Mouse (Mus musculus) left cerebral cortex, adult 18-20 months (tissue): ENCODE data around the gene Sestd1. TPM values are rescaled to one million over a fixed set of nuclear protein-coding genes. Genes with fewer than 3 reads are reported as not detected.

Source experiments
- DNase-seq, 2 experiments: peaks; one replicate each; pipeline ENCODE4 v3.0.0; 2021 to 2022; ENCODE audit warnings: low spot score in 2 of 2, mixed read lengths in 1 of 2
- total RNA-seq, 2 experiments: library from RNA; stranded (reverse); gene quantifications; 2 replicates each; pipeline ENCODE4 v1.2.3; 2021

Sestd1 gene
- total RNA-seq, 2 experiments from 2014 or later: 48.2 to 54.6 TPM

GRCm38 (mm10) chr2:77232604-77233003 lies 47.8 kb downstream of the Sestd1 start:
- no peak for DNase-seq

- DNase-seq: peak in 1 of 2 experiments; percentile 26
Observed at GRCm38 (mm10) chr2:77220960-77221359, 59.4 kb downstream of the Sestd1 start.

- no peak for DNase-seq
Observed at GRCm38 (mm10) chr2:77212885-77213284, 67.5 kb downstream of the Sestd1 start.

GRCm38 (mm10) chr2:77206951-77207350 lies 73.4 kb downstream of the Sestd1 start:
- no peak for DNase-seq

GRCm38 (mm10) chr2:77203916-77204315 lies 76.5 kb downstream of the Sestd1 start:
- DNase-seq: no peak

GRCm38 (mm10) chr2:77201900-77202299 lies 78.5 kb downstream of the Sestd1 start:
- no peak for DNase-seq

GRCm38 (mm10) chr2:77200958-77201614 lies 79.3 kb downstream of the Sestd1 start:
- DNase-seq: no peak

- DNase-seq: no peak
Observed at GRCm38 (mm10) chr2:77200379-77200778, 80.0 kb downstream of the Sestd1 start.

GRCm38 (mm10) chr2:77198246-77198645 lies 82.1 kb downstream of the Sestd1 start:
- DNase-seq: no peak

GRCm38 (mm10) chr2:77196819-77197218 lies 83.6 kb downstream of the Sestd1 start:
- DNase-seq: no peak

GRCm38 (mm10) chr2:77195056-77195455 lies 85.3 kb downstream of the Sestd1 start:
- no peak for DNase-seq

GRCm38 (mm10) chr2:77191811-77192210 lies 88.6 kb downstream of the Sestd1 start:
- DNase-seq: no peak

- DNase-seq: no peak
Observed at GRCm38 (mm10) chr2:77190891-77191290, 89.5 kb downstream of the Sestd1 start.

- DNase-seq: no peak
Observed at GRCm38 (mm10) chr2:77190301-77190700, 90.1 kb downstream of the Sestd1 start.

GRCm38 (mm10) chr2:77189671-77190070 lies 90.7 kb downstream of the Sestd1 start:
- no peak for DNase-seq

- DNase-seq: no peak
Observed at GRCm38 (mm10) chr2:77187501-77187900, 92.9 kb downstream of the Sestd1 start.

- no peak for DNase-seq
Observed at GRCm38 (mm10) chr2:77186912-77187311, 93.5 kb downstream of the Sestd1 start.

- no peak for DNase-seq
Observed at GRCm38 (mm10) chr2:77184049-77184571, 96.3 kb downstream of the Sestd1 start.

- no peak for DNase-seq
Observed at GRCm38 (mm10) chr2:77183646-77184045, 96.7 kb downstream of the Sestd1 start.

- DNase-seq: no peak
Observed at GRCm38 (mm10) chr2:77182996-77183380, 97.4 kb downstream of the Sestd1 start.

- DNase-seq: no peak
Observed at GRCm38 (mm10) chr2:77182271-77182995, 98.0 kb downstream of the Sestd1 start.

GRCm38 (mm10) chr2:77177472-77177871 lies 102.9 kb downstream of the Sestd1 start:
- no peak for DNase-seq

- DNase-seq: no peak
Observed at GRCm38 (mm10) chr2:77176413-77176812, 104.0 kb downstream of the Sestd1 start.
